Mouse (Mus musculus): ENCODE results near the gene Pkp3. TPM values are rescaled to one million over a fixed set of nuclear protein-coding genes. Genes with fewer than 3 reads are reported as not detected.

Pkp3 gene
- polyA plus RNA-seq, 1 experiment from 2014 or later = 14.7 TPM

GRCm38 (mm10) chr7:141093950-141094349 lies 15.9 kb downstream of the Pkp3 start:
- H3K9me3 ChIP-seq (ENCODE audit: control insufficient read depth, low read length) = no peaks in the 10 kb centered on the region
- DNase-seq (ENCODE audit: low spot score) = no peak
- H3K27ac ChIP-seq (ENCODE audit: low read depth) = no peak overlapping the region
- H3K9ac ChIP-seq (ENCODE audit: low read length) = no peak overlapping the region
- WGBS = 68% methylated on average over 6 of the region's 6 CpGs
- no peaks in the 10 kb centered on the region for H3K36me3 ChIP-seq (ENCODE audit: control insufficient read depth, insufficient read depth, low read length)
- no peak overlapping the region for H3K4me2 ChIP-seq (ENCODE audit: low read length)
- 0 out of 2 replicates have a peak, but pooled peaks cover 5% of the 10 kb centered on the region for H3K4me1 ChIP-seq (replicated peaks; ENCODE audit: control insufficient read depth, insufficient read depth, low read length)
- ATAC-seq (replicated peaks; ENCODE audit: low FRiP score, low TSS enrichment, low read depth) = no peak
- no peak overlapping the region for H3K4me3 ChIP-seq (ENCODE audit: low read depth, low read length)
- peaks cover 7% of the 10 kb centered on the region for H3K27me3 ChIP-seq (replicated peaks; ENCODE audit: control insufficient read depth, insufficient read depth, low read length)

DNA sequence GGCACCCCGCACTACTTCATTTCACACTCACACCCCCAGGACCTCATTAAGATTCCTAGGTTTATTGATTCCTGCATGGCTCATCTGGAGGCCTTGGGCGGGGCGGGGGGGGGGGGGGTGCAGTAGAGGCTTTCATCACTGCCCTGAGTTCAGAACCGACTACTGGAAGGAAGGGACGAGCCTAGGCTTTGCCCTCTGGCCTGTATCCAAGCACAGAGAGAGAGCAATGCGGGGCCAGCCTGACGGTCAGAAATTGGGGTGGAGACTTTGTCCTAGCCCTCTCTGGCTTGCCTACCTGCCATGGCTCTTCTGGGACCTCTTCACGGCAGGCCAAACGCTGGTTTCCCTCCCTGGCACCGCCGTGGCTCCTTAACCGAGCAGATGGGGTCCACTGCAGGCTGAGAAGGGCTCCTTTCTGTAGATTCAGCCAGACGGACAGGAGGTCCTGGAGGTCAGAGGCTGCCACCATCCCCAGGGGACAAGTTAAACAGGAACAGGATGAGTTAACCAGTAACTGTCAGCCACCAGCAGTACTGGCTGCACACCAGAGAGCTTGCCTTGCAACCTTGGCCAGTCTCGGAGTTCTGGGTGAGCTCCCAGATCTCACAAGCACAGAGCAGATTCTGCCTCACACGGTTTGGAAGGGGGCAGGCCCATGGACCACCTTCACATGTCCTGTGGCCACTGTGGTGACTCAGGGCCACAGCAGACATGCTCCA lies 16.6 kb downstream of the Pkp3 start:
- Histone ChIP-seq H3K9me3 (ENCODE audit: control insufficient read depth, low read length) (no peaks in the 10 kb centered on the region), H3K4me1 (replicated peaks; ENCODE audit: control insufficient read depth, insufficient read depth, low read length) (peaks cover 5% of the 10 kb centered on the region; the same call in 1 of the 2 replicates), H3K9ac (ENCODE audit: low read length) (no peak overlapping the region), H3K4me2 (ENCODE audit: low read length) (no peak overlapping the region), H3K4me3 (ENCODE audit: low read depth, low read length) (no peak overlapping the region), H3K27me3 (replicated peaks; ENCODE audit: control insufficient read depth, insufficient read depth, low read length) (0 out of 2 replicates have a peak, but pooled peaks cover 2% of the 10 kb centered on the region), H3K27ac (ENCODE audit: low read depth) (no peak overlapping the region), H3K36me3 (ENCODE audit: control insufficient read depth, insufficient read depth, low read length) (no peaks in the 10 kb centered on the region)
- 49% methylated on average over 15 of the region's 15 CpGs for WGBS
- no peak for DNase-seq (ENCODE audit: low spot score)
- ATAC-seq (replicated peaks; ENCODE audit: low FRiP score, low TSS enrichment, low read depth) = no peak

GRCm38 (mm10) chr7:141096021-141096420 lies 18.0 kb downstream of the Pkp3 start:
- Histone ChIP-seq H3K4me1 (replicated peaks; ENCODE audit: control insufficient read depth, insufficient read depth, low read length) (peaks cover 5% of the 10 kb centered on the region; the same call in 1 of the 2 replicates), H3K4me3 (ENCODE audit: low read depth, low read length) (no peak overlapping the region), H3K9ac (ENCODE audit: low read length) (no peak overlapping the region), H3K4me2 (ENCODE audit: low read length) (no peak overlapping the region), H3K36me3 (ENCODE audit: control insufficient read depth, insufficient read depth, low read length) (no peaks in the 10 kb centered on the region), H3K9me3 (ENCODE audit: control insufficient read depth, low read length) (no peaks in the 10 kb centered on the region), H3K27ac (ENCODE audit: low read depth) (no peak overlapping the region), H3K27me3 (replicated peaks; ENCODE audit: control insufficient read depth, insufficient read depth, low read length) (peaks cover 13% of the 10 kb centered on the region)
- DNase-seq (ENCODE audit: low spot score) (no peak), ATAC-seq (replicated peaks; ENCODE audit: low FRiP score, low TSS enrichment, low read depth) (no peak)
- WGBS = 80% methylated on average over 6 of the region's 6 CpGs

DNA sequence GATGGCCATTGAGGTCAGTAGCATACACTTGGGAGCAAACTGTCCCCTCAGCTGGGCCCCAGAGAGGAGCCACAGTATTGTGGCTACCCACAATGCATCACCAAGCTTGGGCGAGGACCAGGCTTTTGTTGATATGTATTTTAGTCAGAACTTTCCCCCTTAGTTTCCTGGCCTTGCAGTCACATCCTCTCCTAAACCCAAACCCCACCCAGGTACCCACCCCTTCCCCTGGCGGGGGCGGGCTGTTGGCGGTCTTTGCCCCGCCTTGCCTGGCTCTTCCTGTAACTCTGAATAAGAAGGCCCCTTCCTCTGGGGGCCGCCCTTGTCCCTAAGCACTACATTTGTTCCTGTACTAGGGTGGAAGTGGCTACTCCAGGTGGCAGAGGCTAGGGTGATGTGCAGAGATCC lies 18.6 kb downstream of the Pkp3 start:
- Histone ChIP-seq H3K36me3 (ENCODE audit: control insufficient read depth, insufficient read depth, low read length) (no peaks in the 10 kb centered on the region), H3K4me1 (replicated peaks; ENCODE audit: control insufficient read depth, insufficient read depth, low read length) (peaks cover 5% of the 10 kb centered on the region; the same call in 1 of the 2 replicates), H3K27ac (ENCODE audit: low read depth) (no peak overlapping the region), H3K27me3 (replicated peaks; ENCODE audit: control insufficient read depth, insufficient read depth, low read length) (peaks cover 20% of the 10 kb centered on the region), H3K4me2 (ENCODE audit: low read length) (no peak overlapping the region), H3K4me3 (ENCODE audit: low read depth, low read length) (no peak overlapping the region), H3K9me3 (ENCODE audit: control insufficient read depth, low read length) (no peaks in the 10 kb centered on the region), H3K9ac (ENCODE audit: low read length) (no peak overlapping the region)
- ATAC-seq (replicated peaks; ENCODE audit: low FRiP score, low TSS enrichment, low read depth) (no peak), DNase-seq (ENCODE audit: low spot score) (no peak)
- WGBS = 39% methylated on average over 6 of the region's 6 CpGs

DNA sequence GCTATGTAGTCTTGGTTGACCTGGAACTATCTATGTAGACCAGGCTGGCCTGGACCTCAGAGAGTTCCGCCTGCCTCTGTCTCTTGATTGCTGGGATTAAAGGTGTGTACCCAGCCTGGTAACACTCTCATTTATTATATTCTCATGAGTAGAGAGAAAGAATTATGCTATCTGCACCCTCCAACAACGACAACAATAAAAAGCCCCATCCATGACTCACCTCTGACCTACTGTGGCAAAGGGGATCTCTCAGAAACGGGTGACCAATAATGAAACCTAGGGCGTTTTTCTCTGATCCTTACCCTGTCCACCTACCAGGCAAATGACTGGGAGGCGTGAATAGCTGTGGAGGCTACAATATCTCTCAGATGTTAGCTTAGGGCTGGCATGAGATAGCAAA lies 19.2 kb downstream of the Pkp3 start:
- Histone ChIP-seq H3K4me2 (ENCODE audit: low read length) (no peak overlapping the region), H3K27ac (ENCODE audit: low read depth) (no peak overlapping the region), H3K27me3 (replicated peaks; ENCODE audit: control insufficient read depth, insufficient read depth, low read length) (peaks cover 22% of the 10 kb centered on the region), H3K4me3 (ENCODE audit: low read depth, low read length) (no peak overlapping the region), H3K9ac (ENCODE audit: low read length) (no peak overlapping the region), H3K4me1 (replicated peaks; ENCODE audit: control insufficient read depth, insufficient read depth, low read length) (peaks cover 5% of the 10 kb centered on the region; the same call in 1 of the 2 replicates), H3K36me3 (ENCODE audit: control insufficient read depth, insufficient read depth, low read length) (no peaks in the 10 kb centered on the region), H3K9me3 (ENCODE audit: control insufficient read depth, low read length) (no peaks in the 10 kb centered on the region)
- WGBS = 81% methylated on average over 5 of the region's 5 CpGs
- ATAC-seq (replicated peaks; ENCODE audit: low FRiP score, low TSS enrichment, low read depth) = no peak
- no peak for DNase-seq (ENCODE audit: low spot score)

DNA sequence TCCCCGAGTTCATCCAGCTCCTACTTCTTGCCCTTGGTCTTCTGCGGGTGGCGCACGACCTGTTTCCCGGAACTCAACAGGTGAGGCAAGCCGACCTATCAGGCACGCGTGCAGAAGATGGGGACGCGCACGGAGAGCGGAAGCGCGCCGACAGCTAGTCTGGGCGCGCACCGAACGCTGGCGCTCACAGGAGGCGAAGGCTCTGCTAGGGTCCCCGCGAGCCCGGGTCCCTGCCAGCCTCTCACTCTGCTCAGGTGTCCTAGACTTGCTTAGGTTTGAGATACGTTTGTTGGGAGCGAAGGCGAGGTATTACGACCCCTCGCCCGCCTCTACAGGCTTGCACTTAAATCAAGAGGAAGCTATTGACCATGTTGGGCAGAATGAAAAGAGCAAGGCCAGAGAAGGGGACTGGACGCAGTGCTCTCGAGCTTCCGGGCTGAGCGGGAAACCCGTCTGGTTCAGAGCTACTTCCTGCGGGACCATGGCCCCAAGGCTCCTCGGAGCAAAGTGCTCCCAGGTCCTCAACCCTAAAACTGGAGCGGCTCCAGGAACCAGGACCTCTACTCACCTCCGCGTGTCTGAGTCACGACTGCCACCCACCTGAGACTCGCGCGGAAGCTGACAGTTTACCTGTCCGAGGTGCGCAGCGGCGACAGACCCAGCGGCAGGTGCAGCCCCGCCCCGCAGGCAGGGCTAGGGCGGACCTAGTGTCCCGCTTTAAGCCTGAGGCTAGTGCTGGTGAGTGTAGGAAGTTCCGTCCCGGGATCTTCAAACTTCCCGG lies 22.1 kb downstream of the Pkp3 start, which contains the start of gene Sigirr:
Gene Sigirr (minus strand): TSS at position 662 of the 781 bp plus-strand sequence.
- H3K9ac ChIP-seq (ENCODE audit: low read length) = peak within 1 kb of the TSS; percentile 49
- ATAC-seq (replicated peaks; ENCODE audit: low FRiP score, low TSS enrichment, low read depth) = peak; percentile 75
- peak within 1 kb of the TSS; percentile 41 for H3K4me3 ChIP-seq (ENCODE audit: low read depth, low read length)
- peak; percentile 85 for DNase-seq (ENCODE audit: low spot score)
- 1% methylated on average over 56 of the region's 56 CpGs for WGBS
- peaks cover 2% of the 10 kb centered on the region; the same call in 1 of the 2 replicates for H3K4me1 ChIP-seq (replicated peaks; ENCODE audit: control insufficient read depth, insufficient read depth, low read length)
- H3K9me3 ChIP-seq (ENCODE audit: control insufficient read depth, low read length) = no peaks in the 10 kb centered on the region
- H3K36me3 ChIP-seq (ENCODE audit: control insufficient read depth, insufficient read depth, low read length) = no peaks in the 10 kb centered on the region
- H3K27ac ChIP-seq (ENCODE audit: low read depth) = peak within 1 kb of the TSS; percentile 77
- H3K4me2 ChIP-seq (ENCODE audit: low read length) = peak within 1 kb of the TSS; percentile 82
- peaks cover 22% of the 10 kb centered on the region for H3K27me3 ChIP-seq (replicated peaks; ENCODE audit: control insufficient read depth, insufficient read depth, low read length)

DNA sequence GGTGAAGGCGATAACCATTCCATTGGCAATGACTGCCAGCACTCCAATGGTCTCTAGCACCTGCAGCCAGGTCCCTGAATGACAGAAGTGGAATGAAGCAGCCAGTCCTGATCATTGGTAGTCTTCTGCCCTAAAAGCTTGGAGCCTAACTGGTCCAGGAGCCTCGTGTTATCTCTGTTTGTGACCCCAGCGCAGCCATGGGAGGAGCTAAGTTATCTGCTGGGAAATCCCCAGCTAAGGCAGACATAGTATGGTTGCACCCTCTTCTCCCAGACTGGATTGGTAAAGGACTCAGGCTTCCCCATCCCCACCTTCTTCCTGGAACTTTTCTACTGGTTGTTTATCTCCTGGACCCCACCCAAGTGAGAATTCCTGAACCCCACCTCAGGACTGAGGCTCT lies 25.1 kb downstream of the Pkp3 start:
- Histone ChIP-seq H3K4me2 (ENCODE audit: low read length) (no peak overlapping the region), H3K9me3 (ENCODE audit: control insufficient read depth, low read length) (no peaks in the 10 kb centered on the region), H3K4me3 (ENCODE audit: low read depth, low read length) (no peak overlapping the region), H3K27ac (ENCODE audit: low read depth) (no peak overlapping the region), H3K27me3 (replicated peaks; ENCODE audit: control insufficient read depth, insufficient read depth, low read length) (peaks cover 22% of the 10 kb centered on the region), H3K36me3 (ENCODE audit: control insufficient read depth, insufficient read depth, low read length) (no peaks in the 10 kb centered on the region), H3K4me1 (replicated peaks; ENCODE audit: control insufficient read depth, insufficient read depth, low read length) (no peaks in the 10 kb centered on the region; the same call in 1 of the 2 replicates), H3K9ac (ENCODE audit: low read length) (no peak overlapping the region)
- no peak for ATAC-seq (replicated peaks; ENCODE audit: low FRiP score, low TSS enrichment, low read depth)
- 65% methylated on average over 3 of the region's 3 CpGs for WGBS
- DNase-seq (ENCODE audit: low spot score) = no peak

- Histone ChIP-seq H3K9me3 (ENCODE audit: control insufficient read depth, low read length) (no peaks in the 10 kb centered on the region), H3K9ac (ENCODE audit: low read length) (no peak overlapping the region), H3K4me3 (ENCODE audit: low read depth, low read length) (no peak overlapping the region), H3K4me1 (replicated peaks; ENCODE audit: control insufficient read depth, insufficient read depth, low read length) (no peaks in the 10 kb centered on the region), H3K36me3 (ENCODE audit: control insufficient read depth, insufficient read depth, low read length) (no peaks in the 10 kb centered on the region), H3K4me2 (ENCODE audit: low read length) (no peak overlapping the region), H3K27ac (ENCODE audit: low read depth) (no peak overlapping the region), H3K27me3 (replicated peaks; ENCODE audit: control insufficient read depth, insufficient read depth, low read length) (no peaks in the 10 kb centered on the region)
- ATAC-seq (replicated peaks; ENCODE audit: low FRiP score, low TSS enrichment, low read depth) (no peak), DNase-seq (ENCODE audit: low spot score) (no peak)
- WGBS = 87% methylated on average over 9 of the region's 9 CpGs
These were observed 37.9 kb downstream of the Pkp3 start for GRCm38 (mm10) chr7:141115874-141116273.

Measured in intestine, embryonic 14.5 days (tissue).